Mouse (Mus musculus) frontal cortex, adult 2 months (tissue): ENCODE results near the gene Rpl19. TPM values are rescaled to one million over a fixed set of nuclear protein-coding genes. Genes with fewer than 3 reads are reported as not detected.
A peak's percentile ranks its signal among the peaks of the same experiment; 100 is the strongest.

Experiments
- DNase-seq, 2 experiments: peaks; one replicate each; pipeline ENCODE4 v3.0.0; 2022; ENCODE audit warnings: low spot score in 1 of 2; ENCODE audit errors: extremely low spot score in 1 of 2
- polyA plus RNA-seq: library from polyadenylated mRNA; depleted of rRNA; stranded (reverse); fragments of >200 nt; gene quantifications from 2 replicates; pipeline ENCODE4 v1.2.3, GENCODE M21; 2012

The Rpl19 gene
- polyA plus RNA-seq, 1 experiment = 918 TPM

DNA sequence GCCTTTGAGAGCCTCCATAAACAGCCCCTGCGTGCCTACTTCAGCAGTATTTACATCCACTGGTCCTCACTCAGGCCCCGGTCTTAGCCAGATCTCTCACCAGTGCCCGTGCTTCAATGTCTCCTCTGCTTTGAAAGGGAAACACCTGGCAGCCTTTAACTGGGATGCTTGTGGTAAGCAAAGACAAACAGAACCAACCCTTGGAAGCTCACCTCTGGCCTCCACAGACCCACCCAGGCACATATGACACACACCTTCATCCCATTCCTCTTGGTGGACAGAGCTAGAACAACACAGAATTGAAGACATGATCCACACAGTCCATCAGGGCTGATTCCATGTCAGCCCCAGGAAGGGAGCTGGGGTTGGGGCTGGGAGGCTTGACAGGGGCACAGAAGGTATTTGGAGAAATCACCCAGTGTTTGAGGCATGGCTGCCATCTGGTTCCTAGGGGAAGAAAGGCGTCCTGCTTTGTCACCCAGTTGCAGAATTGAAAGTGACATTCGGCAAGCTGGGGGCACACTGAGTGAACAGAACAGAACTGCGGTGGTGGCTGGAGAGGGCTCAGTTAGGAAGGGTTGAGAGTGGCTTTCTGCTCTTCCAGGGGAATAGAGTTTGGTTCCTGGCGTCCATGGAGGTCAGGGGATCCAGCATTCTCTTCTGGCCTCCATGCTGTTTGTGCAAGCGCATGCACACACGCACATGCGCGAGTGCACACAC, 28.3 kb upstream of the Rpl19 start:
- DNase-seq = no peak

DNA sequence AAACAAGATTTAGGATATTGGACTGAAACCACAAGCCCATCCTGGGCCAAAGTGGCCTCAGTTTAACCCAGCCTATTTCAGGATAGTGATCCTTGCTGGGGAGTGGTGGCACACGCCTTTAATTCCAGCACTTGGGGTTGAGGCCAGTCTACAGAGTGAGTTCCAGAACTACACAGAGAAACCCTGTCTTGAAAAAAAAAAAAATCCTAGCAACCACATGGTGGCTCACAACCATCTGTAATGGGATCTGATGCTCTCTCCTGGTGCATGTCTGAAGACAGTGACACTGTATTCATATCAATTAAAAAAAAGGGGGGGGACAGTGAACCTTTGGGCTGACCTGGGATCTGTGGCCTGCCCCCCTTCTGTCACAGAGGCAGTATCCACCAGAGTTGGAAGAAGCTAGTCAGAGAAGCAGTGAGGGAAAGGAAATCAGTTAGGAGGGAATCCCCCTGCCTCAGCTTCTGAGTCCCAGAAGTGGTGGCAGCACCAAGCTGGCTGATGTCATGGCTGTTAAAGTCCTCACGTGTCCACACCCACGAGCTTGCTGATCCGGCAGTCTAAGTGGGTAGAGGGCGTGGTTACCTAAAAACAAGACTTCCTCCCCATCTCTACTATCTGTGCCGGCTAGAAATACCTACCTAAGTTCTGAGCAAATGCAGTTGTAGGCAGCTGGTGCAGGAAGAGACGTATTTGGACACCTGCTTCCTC, 27.5 kb upstream of the Rpl19 start:
- peak in 1 of 2 experiments; percentile 46 for DNase-seq

DNA sequence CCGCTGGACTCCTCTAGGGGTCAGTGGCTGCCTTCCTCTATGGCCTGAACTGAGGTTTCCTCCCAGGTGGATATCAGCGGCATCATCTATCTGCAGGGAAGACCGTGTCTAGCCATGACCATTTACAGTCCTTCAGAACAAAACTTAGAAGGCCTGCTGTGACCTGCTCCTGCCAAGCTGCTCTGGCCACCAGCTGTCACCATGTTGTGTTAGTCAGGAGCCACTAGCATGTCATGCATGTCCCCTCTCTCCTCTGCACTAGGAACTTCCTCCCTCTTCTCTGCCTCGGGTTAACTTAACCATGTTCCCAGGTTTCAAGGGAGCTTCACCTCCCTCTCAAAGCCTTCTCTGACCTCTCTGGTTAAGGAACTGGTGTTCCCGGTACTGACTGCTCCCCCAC, 26.8 kb upstream of the Rpl19 start:
- no peak for DNase-seq

DNA sequence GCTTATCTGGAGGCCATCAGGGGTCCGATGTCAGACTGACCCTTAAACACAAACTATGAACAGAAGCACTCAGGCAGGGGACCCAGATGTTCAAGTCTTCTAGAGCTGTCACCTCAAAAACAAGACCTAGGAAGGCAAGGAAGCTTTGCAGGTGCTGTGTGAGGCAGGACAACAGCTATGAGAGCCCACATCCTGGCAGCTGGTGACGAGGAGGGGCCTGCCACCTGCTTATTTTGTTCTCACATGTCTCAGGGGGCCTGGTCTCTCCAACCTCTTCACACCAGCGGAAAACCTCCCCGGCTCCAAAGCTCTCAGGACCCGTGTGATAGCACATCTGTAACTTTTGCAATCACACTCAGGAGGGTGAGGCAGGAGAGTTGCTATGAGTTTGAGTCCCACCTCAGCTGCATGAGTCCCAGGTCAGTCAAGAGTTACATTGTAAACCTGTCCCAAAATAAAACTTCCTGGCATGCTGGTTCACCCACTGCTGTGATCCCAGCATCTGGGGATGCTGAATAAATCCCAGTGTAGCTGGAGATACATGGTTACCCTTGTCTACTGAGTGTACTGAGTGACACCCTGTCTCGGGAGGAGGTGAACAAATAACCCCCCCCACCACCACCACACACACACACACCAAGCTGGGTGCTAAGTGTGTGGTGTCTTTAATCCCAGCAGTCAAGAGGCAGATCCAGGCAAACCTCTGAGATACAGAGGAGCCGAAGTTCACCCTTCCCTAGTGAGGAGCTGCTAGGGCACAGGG, 26.0 kb upstream of the Rpl19 start:
- no peak for DNase-seq

DNA sequence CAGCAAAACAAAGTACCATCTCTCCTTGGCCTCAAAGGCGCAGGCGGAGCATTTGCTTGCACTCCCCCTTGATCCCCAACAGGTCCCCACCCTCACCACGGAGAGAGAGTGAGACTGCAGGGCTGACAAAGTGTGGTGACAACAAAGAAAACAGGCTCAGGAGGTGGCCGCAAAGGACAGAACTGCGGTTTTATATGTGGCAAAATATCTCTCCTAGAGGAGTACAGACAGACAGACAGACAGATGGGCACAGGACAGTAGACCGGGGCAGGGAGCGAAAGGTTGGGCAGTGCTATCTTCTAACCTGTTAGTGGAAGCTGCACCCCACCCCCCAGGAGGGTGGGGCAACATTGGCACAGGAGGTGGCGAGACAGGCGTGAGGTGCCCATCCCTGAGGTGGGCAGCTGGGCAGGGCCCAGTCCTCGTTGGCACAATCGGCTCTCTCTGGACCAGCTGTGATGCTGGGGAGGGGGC, 25.1 kb upstream of the Rpl19 start:
- no peak for DNase-seq

DNA sequence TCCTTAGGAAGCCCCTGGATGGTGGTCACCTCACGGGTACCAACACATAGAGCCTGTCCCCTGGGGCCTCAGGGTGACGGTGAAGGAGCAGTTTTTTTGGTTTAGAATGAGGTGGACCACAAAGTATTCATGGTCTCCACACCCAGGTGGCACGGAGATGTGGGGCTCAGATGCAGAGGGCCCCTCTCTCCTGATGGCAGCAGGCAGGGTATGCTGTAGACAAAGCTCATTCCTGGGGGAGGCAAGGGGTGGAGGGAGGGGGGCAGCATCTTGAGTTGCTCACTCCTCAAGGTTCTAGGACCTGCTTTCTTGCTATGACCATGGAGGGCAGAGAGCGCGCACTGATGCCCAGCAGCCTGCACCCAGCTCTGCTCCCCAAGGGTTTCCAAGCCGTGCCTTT, 24.5 kb upstream of the Rpl19 start:
- no peak for DNase-seq

DNA sequence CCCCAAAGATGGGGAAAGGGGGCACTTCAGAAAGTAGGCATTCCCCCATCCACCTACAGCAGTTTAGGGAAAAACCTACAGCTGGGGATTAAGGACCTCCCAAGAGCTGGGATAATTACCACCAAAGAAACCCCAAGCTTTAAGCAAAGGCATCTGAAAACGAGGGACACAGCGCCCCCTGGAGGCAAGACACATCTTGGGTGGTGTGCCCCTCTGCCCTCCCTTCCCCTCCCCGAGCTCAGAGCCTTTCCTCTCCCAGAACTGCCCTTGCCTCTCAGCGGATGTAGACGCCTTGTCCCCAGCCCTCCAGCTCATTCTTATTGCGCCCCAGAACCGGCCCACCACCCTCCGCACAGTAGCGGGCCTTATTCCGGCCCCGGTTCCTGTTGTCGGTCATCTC, 23.9 kb upstream of the Rpl19 start:
- peak in 1 of 2 experiments; percentile 84 for DNase-seq

DNA sequence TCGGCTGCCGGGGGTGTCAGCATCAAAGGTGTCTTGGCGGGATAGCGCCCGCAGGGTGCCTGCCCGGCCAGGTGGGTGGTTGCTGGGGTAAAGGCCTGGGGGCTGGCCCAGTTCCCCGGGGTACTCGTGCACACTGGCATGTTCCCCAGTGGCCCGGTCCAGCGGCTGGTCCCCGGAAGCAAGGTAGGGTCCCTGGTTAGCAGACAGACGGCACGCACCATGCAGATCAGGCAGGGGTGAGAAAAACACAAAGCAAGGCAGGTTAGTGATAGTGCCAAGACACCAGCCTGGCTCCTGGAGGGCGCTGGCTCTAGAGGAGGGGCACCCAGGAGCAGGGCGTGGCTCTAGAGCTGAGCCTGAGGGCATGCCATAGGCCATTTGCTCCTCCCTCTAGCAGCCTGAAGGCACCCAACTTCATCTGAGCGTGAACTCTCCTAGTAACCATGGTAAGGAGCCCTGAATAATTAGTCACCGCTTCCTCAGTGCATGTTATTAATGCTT, 23.3 kb upstream of the Rpl19 start:
- no peak for DNase-seq

DNA sequence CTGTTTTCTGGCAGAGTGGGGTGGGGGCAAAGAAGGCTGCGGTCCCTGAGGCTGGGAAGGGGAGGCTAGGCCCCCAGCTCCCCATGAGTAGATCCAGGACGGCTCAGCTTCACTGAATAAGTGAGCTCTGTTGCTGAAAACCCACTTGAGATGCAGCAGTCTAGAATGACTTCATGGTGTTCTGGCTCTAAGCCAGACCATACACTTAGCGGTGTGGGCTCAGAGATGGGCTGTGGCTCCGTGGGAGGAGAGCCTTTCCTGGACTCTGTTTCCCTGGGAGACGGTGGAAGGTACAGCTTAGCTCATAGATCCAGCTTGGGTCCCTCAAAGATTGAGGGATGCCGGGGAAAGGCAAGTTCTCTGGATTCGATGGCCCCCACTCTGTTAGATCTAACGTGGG, 22.3 kb upstream of the Rpl19 start:
- DNase-seq = peak; percentile 64 to 82

DNA sequence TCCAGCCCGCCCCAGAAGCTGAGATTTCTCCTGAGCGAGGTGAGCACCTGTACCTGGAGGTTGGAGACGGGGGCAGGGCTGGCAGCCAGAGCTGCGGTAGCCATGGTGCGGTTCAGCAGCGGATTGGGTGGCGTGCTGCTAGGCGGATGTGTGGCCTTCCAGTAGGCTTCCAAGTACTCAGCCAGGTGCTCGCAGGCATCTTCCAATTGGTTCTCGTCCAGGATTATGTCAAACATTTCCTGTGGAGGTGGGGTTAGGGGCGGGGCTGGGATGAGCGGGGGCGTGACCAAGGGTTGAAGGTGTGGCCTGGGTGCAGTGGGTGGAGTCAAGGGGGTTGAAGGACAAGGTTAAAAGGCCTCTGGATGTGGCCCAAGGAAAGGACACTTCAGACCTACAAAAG, 21.4 kb upstream of the Rpl19 start:
- no peak for DNase-seq

DNA sequence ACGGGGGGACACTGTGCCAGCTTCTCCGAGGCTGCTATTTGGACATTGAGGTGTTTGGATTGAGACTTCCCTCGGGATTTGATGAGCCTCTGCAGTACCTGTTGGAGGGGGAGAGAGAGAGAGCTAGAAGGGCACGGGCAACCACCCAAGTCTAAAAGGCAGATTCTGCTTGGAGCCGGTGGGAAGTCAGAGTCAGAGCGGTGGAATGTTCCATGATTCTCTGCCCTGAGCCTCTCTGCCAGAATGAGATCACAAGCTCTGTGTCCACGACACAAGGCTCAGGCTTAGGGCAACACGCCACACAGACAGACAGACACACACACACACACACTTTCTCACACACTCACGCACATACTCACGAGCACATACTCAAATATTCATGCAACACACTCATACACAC, 20.8 kb upstream of the Rpl19 start:
- no peak for DNase-seq

DNA sequence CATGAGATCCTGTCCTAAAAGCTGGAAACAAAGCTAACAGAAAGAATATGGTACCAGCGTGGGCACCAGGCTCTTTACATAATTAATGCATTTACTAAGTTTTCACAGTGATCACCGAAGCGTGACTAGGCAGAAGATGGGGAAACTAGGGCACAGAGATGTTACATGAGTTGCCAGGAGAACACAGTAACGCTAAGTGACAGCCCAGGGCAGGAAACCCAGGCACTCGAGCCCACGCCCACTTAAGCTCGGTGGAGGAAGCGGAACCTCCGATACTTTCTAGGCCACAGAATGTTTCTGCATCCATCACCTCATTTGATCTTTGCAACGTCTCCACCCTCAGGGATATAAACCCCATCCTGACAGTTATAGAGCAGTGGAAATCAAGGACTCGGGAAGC, 18.4 kb upstream of the Rpl19 start:
- DNase-seq = peak in 1 of 2 experiments; percentile 54

DNA sequence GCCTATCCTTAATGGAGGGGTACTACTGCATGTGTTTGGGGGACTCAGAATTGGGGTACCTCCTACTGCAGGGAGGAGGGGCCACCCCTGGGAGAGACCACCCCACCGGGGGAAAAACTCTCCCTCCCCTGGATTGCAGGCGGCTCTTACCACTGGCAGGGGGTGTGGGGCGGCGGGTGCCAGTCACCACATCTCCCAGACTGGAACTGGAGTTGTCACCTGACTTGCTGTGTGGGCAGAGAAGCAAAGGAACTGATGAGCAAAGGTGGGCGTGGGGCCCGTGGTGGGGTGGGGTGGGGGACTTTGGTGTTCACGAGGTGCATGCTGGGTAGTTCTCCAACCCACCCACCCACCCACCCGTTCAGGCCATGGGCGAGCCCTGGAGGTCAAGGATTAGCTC, 14.8 kb upstream of the Rpl19 start:
- peak in 1 of 2 experiments; percentile 68 for DNase-seq

DNA sequence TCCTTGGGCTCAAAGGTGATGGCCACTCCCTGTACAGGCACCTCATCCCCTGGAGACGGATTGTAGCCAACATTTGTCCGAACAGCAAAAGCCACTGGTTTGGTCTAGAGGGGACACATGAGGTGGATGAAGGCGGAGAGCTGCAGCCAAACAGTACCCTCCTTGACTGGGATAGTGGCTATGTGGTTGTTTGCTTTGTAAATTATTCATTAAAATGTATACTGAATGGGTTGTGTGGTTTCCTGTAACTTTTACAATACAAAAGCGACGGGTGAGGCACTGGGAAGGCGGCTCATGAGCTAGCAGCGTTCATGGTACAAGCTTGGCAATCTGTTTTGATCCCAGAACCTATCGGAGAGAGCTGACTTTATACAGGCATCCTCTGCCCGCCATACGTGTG, 13.7 kb upstream of the Rpl19 start:
- no peak for DNase-seq

DNA sequence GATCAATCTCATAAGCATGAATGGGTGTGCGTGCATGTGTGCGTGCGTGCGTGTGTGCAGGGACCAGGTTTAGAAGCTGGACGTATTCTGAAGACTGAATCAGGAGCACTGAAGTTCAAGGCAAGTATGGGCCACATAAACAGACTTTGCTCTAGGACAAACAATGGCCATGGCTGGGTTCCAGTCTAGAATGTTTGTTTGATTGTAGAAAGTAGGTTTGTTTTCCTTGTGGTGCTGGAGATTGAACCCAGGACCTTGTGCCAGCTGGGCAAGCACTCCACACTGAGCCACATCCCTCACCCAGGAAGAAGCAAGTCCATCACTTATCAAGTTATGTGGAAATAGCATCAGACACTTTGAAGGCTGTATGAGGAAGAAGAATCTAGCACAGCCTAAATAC, 10.3 kb upstream of the Rpl19 start:
- DNase-seq = no peak

DNA sequence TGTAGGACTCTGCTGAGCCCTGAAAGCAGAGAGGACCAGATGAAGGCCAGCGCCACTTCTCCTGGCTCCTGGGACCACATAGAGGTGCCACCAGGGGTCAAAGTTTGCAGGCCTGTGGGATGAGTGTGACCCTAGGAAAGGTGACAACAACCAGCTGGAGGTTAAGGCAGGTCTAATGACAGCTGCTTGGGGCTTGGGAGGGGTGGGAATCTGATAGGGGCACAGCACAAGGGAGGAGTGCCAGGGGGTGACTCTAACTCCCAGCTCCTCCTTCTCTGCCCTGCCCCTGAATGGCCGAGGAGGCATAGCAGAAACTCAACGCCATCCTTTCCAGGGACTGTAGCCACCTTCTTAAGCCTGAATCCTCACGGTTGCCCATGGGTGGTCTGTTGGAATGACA, 9.7 kb upstream of the Rpl19 start:
- DNase-seq = no peak

DNA sequence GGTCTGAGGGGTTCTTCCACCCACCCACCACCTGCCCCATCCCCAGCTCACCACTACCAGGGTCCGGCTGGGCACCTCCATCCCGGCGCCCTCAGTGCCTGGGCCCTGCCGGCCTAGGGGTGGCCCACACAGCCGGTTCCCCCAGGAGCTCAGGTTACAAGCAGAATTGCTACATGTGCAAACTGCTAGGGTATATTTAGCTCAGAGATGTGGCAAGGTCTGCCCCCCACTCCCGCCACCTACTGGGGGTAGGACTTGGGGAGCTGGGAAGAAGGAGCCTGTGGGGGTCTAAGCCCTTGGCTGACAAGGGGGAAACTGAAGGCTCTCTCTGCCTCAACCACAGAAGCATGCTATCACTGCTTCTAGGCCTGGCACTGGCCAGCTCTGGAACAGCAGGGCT, 8.3 kb upstream of the Rpl19 start:
- no peak for DNase-seq

DNA sequence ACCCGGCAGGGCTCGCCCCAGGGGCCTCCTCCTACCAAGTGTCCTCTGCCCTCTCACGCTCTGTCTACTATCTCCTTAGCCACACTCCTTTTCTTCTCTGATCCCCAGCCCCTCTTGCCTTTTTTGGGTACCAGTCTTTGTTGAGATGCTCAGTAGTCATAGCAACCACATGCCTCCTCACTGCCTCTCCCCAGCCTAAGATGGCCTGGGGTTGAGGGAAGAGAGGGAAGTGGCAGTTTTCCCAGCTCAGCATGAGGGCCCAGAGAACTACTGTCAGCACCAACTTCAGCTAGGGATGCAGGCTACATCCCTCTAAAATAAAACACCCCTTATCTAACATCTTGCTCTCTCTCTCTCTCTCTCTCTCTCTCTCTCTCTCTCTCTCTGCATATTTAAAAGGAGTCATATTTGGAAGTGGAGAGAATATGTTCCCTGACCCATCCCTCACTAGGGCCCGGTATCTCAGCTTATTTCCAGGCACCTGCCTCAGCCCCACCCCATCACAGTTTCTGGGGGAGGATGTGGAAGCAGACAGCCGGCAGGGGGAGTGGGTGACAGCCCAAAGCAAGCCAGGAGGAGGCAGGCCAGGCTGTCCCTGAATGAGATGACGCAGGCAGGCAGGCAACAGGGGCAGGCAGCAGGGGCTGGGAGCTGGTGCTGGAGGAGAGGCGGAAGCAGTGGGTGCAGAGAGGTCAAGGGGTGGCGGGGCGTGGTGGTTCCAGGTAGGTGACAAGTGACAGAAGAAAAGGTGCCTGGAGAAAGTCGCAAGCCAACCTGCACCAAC, 7.5 kb upstream of the Rpl19 start:
- peak; percentile 78 to 87 for DNase-seq

DNA sequence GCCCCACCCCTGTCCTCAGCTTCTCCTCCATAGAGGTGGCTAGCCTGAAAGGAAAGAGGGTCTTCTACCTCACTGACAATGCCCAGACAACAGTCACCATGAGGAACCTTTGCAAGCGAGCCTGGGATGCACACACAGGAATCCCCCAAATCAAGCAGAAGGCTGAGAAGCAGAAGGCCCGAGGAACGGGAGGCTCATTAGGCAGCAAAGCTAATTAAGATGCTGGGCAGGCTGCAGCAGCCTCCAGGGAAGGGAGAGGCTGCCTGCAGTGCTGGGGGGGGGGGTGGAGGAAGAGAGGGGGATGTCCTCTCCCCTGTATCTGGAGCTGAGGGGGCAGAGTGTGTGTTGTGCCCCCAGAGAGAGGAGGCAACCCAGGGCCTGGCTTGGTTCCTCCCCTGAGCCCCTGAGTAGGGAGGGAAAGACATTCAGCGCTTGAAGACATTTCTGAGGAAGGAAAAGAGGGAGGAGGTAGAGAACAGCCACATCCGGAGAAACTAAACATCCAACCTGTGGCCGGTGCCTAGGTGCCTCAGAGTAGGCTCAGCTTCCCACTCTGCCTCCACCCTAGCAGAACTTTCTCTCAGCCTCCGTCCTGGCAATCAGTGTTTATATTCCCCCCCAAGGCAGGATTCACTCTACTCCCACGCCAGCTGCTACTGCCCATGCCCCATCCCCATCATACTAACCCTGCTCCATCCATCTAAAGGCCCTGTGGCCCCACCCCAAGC, 6.5 kb upstream of the Rpl19 start:
- no peak for DNase-seq

DNA sequence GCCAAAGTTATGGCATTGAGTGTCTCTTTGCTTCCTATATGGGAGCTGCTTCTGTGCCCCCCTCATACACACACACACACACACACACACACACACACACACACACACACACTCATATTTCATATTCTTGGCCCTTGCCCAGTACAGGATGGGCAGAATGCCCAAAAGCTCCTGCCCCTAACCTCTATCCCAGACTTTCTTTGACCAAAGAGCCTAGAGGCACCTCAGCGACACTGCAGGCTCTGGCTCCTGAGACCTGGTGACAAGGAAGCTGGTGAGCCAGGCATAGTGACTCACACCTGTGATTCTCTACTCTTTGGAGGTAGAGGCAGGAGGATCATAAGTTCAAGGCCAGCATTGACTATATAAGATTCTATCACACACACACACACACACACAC, 5.8 kb upstream of the Rpl19 start:
- no peak for DNase-seq
